Mouse (Mus musculus) adipose tissue, adult 10 weeks (tissue): ENCODE measurements around the gene Chst1. TPM values are rescaled to one million over a fixed set of nuclear protein-coding genes. Genes with fewer than 3 reads are reported as not detected.

Experiments
- polyA plus RNA-seq: library from polyadenylated mRNA; stranded (reverse); fragments of 350-450 nt; fragmentation: Illumina TruSeq; extraction: RNeasy Lipid Tissue Mini Kit (QIAGEN cat#74804); gene quantifications from one replicate; pipeline ENCODE4 v1.2.3, GENCODE M21; 2014; ENCODE audit warnings: low read depth, low replicate concordance

Chst1 gene
- polyA plus RNA-seq, result 62.5 TPM

DNA sequence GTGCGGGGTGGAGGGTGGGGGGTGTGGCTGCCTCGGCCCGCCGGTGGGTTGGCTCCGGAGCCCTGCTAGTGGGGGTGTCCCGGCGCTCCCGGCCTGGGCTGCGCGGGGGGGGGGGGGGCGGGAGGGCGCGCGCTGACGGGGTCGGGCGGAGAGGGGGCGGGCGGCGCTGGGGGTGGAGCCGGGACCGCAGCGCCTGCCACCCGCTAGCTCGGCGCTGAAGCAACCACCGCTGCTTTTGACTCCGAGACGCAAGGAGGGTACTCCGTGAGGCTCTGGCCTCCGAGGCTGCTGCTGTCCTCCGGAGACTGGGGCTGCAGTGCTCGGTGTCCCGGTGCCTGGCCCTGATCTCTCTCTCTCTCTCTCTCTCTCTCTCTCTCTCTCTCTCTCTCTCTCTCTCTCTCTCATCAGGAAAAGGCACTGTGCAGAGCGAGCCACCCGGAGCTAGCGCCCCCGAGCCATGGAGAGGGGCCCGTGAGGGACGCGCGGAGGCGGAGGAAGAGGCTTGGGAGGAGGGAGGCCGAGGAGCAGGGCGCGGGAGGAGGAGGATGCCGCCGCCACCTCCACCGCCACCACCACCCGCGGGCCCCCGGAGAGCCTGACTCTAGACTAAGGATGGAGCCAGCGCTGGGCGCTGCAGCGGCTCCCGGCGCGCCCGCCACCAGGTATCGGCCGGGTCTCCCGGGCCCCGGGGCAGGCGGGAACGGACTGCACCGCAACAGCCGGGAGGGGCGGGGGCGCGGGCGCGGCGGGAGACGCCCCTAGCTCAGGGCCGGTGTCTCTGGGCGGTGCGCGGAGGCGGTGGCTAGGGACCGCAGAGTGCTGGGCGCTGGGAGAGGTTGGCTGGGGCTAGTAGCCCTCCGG lies at the start of gene Chst1:
TSS of gene Chst1 (plus strand) at position 221 of the 861 bp plus-strand sequence.

Other genes with a start within 250 kb of the Chst1 start
- 59.5 TPM for gene Pex16, start 225.0 kb upstream of the Chst1 start, polyA plus RNA-seq
- gene Large2, start 224.8 kb upstream of the Chst1 start, polyA plus RNA-seq, result 11.3 TPM
- gene 1700029I15Rik, start 217.2 kb upstream of the Chst1 start, polyA plus RNA-seq, result 6.8 TPM
- 10.9 TPM for gene Mapk8ip1, start 198.4 kb upstream of the Chst1 start, polyA plus RNA-seq
- gene Cry2, start 165.7 kb upstream of the Chst1 start, polyA plus RNA-seq, result 24.7 TPM
- gene Slc35c1, start 139.2 kb upstream of the Chst1 start, polyA plus RNA-seq, result 21.1 TPM